Mouse (Mus musculus): ENCODE measurements around the gene Gxylt1.
"Not testable (repeated sequence)": the region's sequence is repeated elsewhere in the genome, so short reads cannot be mapped to it uniquely, and the experiment has no call there.

Gxylt1 gene

GRCm38 (mm10) chr15:93263566-93263965, 11.4 kb downstream of the Gxylt1 start:
- DNase-seq (ENCODE audit: extremely low spot score, low spot score), result no peak

- DNase-seq (ENCODE audit: extremely low spot score, low spot score), result no peak
Observed at GRCm38 (mm10) chr15:93262818-93263217, 12.2 kb downstream of the Gxylt1 start.

- no peak for DNase-seq (ENCODE audit: extremely low spot score, low spot score)
Observed at GRCm38 (mm10) chr15:93262274-93262673, 12.7 kb downstream of the Gxylt1 start.

- no peak for DNase-seq (ENCODE audit: extremely low spot score, low spot score)
Observed at GRCm38 (mm10) chr15:93259933-93260332, 15.0 kb downstream of the Gxylt1 start.

GRCm38 (mm10) chr15:93255295-93255694, 19.7 kb downstream of the Gxylt1 start:
- no peak for DNase-seq (ENCODE audit: extremely low spot score, low spot score)

GRCm38 (mm10) chr15:93253172-93253571, 21.8 kb downstream of the Gxylt1 start:
- DNase-seq (ENCODE audit: extremely low spot score, low spot score), result no peak

GRCm38 (mm10) chr15:93252396-93252795, 22.6 kb downstream of the Gxylt1 start:
- no peak for DNase-seq (ENCODE audit: extremely low spot score, low spot score)

GRCm38 (mm10) chr15:93251553-93252250, 23.3 kb downstream of the Gxylt1 start:
- DNase-seq (ENCODE audit: extremely low spot score, low spot score), result peak; percentile 29

- DNase-seq (ENCODE audit: extremely low spot score, low spot score), result no peak
Observed at GRCm38 (mm10) chr15:93243202-93243601, 31.8 kb downstream of the Gxylt1 start.

GRCm38 (mm10) chr15:93236456-93236855, 38.5 kb downstream of the Gxylt1 start:
- DNase-seq (ENCODE audit: extremely low spot score, low spot score), result not testable (repeated sequence)

GRCm38 (mm10) chr15:93229028-93229427, 46.0 kb downstream of the Gxylt1 start:
- no peak for DNase-seq (ENCODE audit: extremely low spot score, low spot score)

GRCm38 (mm10) chr15:93228375-93228774, 46.6 kb downstream of the Gxylt1 start:
- no peak for DNase-seq (ENCODE audit: extremely low spot score, low spot score)

GRCm38 (mm10) chr15:93227764-93228079, 47.3 kb downstream of the Gxylt1 start:
- DNase-seq (ENCODE audit: extremely low spot score, low spot score), result peak; percentile 31

- no peak for DNase-seq (ENCODE audit: extremely low spot score, low spot score)
Observed at GRCm38 (mm10) chr15:93226930-93227763, 47.8 kb downstream of the Gxylt1 start.

GRCm38 (mm10) chr15:93222475-93222874, 52.5 kb downstream of the Gxylt1 start:
- DNase-seq (ENCODE audit: extremely low spot score, low spot score), result no peak

GRCm38 (mm10) chr15:93212617-93213016, 62.4 kb downstream of the Gxylt1 start:
- no peak for DNase-seq (ENCODE audit: extremely low spot score, low spot score)

GRCm38 (mm10) chr15:93204861-93205260, 70.1 kb downstream of the Gxylt1 start:
- DNase-seq (ENCODE audit: extremely low spot score, low spot score), result no peak

GRCm38 (mm10) chr15:93201956-93202355, 73.0 kb downstream of the Gxylt1 start:
- DNase-seq (ENCODE audit: extremely low spot score, low spot score), result no peak

- DNase-seq (ENCODE audit: extremely low spot score, low spot score), result no peak
Observed at GRCm38 (mm10) chr15:93191387-93192145, 83.4 kb downstream of the Gxylt1 start.
